Mouse (Mus musculus): ENCODE data around the gene Bbs1.
A peak's percentile ranks its signal among the peaks of the same experiment; 100 is the strongest.
"Not testable (repeated sequence)": the region's sequence is repeated elsewhere in the genome, so short reads cannot be mapped to it uniquely, and the experiment has no call there.

Gene Bbs1

GRCm38 (mm10) chr19:4905979-4906794 is at the start of gene Bbs1:
TSS of gene Bbs1 (minus strand) at chr19:4906628.
- peak; percentile 44 to 80 for DNase-seq (ENCODE audit: low spot score in 2 of 2)

GRCm38 (mm10) chr19:4948641-4949040 is 42.2 kb upstream of the Bbs1 start:
- not testable (repeated sequence) for DNase-seq (ENCODE audit: low spot score in 2 of 2)

- DNase-seq (ENCODE audit: low spot score in 2 of 2): no peak
These were observed 39.1 kb upstream of the Bbs1 start for GRCm38 (mm10) chr19:4945540-4945939.

DNA sequence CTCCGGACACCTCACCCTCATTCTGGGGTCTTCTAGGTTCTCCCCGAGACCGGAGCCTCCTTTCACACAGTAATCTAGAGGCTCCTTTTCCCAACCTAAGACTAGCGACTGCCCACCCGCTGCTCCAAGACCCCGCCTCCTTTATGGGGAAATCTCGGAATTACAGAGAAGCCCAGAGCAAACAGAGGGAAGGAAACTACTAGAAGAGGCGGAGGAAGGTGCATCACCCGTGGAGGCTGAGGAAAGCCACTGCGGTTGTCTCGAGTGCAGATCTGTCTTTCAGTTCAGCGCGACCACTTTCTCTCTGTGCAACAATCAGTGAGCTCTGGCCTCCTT is 36.8 kb upstream of the Bbs1 start:
- peak in 1 of 2 experiments; percentile 30 for DNase-seq (ENCODE audit: low spot score in 2 of 2)

DNA sequence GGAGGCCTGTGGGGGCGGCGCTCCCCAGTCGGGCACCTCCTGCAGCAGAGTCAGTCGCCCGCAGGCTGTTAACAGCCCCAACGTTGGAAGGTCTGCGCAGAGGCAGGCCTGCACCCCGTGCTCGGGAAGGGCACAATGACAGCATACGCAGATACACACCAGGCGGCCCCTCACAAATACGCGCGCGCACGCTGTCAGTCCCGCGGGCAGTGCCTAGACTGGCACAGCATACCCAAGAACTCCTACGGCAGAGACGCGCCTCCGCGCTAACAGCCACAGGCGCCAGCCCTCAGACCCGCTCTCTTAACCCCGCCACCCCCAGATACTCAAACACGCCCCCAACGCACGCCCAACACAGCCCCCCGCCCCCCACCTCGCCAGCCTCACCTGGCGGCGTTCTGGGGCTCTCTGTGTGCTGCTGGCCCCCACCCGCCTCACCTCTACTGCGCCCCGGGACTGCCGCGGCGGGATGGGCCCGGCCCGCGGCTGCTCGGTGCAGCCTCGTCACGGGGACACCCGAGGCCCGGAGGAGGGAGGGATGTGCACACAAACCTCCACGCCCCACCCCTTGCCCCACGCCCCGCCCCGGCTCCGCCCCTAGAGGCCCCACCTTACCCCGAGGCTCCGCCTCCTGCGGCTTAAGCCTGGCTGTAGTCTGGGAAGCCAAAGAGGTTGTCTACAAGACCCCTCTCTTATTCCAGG is 36.3 kb upstream of the Bbs1 start, which contains the start of gene Peli3:
Peli3 (minus strand) TSS at position 577 of the 702 bp plus-strand sequence.
- peak; percentile 42 to 67 for DNase-seq (ENCODE audit: low spot score in 2 of 2)

DNA sequence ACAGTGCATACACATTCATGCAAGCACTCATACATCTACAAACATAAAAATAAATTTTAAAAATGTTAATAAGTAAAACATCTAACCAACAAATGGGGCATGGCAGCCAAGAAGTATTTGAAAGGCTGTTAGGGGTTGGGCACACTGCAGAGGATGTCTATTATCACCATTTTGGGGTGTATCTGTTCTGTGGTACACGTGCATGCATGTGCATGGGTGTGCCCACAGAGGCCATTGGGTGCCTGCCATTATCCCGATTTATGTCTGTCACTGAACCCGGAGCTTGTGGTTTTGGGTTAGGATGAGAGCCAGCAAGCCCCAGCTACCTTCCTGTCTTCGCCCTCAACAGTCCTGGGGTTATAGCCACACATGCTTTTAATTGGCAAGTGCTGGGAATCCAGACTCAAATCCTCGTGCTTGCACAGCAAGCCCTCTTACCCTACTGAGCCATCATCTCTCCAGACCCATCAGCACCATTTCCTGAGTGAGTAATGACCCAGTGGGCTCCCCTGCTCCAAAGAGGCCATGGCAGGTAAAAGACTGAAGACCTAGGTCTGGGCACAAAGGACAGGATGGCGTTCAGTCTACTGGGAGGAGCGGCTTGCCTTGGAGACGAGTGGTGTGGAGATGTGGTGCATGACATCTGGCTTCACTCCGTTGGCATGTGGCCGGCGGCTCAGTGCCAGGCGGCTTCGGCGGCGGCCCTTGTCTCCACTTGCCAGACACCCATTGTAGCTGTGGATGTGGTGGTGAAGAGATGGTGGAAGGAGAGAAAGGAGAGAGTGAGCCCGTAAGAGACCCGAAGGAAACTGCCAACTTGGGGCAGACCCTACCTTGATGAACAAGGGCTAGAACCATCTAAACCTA is 31.2 kb upstream of the Bbs1 start:
- no peak for DNase-seq (ENCODE audit: low spot score in 2 of 2)

DNA sequence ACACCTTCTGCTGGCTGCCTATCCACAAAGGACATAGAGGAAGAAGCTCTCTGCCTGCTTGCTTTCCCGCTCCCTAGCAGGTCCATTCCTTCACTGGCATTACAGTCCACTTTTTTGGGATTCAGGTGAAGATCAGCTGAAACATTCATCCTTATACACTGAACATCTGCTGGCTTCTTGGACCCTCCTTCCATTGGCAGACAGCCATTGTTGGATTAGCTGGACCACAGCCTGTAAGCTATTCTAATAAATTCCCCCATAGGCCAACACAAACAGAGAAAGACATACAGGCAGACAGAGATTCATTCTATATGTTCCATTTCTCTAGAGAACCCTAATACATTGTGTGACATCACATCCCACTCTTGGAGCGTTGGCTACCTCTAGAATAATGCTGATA is 30.5 kb upstream of the Bbs1 start:
- no peak for DNase-seq (ENCODE audit: low spot score in 2 of 2)

GRCm38 (mm10) chr19:4928781-4929180 is 22.4 kb upstream of the Bbs1 start:
- DNase-seq (ENCODE audit: low spot score in 2 of 2): no peak

DNA sequence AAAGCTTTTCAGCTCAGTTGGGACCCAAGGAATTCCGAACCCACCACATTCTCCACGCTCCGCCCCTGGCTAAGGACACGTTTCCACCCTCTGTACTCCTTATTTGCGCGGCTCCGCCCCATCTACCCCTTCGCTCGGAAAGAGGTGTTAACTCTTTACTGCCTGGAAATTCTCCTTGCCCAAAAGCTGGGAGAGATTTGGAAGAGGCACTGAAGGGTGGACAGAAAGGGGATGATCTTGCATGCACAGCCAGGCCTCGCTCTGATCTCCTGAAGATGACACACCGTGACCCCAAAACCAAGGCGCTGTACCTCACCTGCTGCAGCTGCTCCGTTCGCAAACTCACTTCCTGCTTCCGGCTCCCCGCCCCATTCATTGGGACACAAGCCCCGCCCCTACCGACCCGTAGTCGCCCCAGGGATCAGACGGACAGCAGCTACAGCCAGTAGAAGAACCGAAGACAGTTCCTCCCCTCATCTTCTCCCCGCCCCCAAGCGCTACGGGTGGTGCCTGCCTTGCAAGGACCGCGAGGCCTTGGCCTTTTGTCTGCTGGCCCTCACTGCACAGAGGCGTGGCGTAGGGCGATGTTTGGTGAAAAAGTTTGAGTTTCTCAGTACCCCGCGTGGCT is 21.6 kb upstream of the Bbs1 start, which contains the start of gene Dpp3:
Dpp3 (minus strand) TSS at position 384 of the 628 bp plus-strand sequence.
- DNase-seq (ENCODE audit: low spot score in 2 of 2): peak; percentile 92 to 98

GRCm38 (mm10) chr19:4925121-4925860 is 18.9 kb upstream of the Bbs1 start:
- no peak for DNase-seq (ENCODE audit: low spot score in 2 of 2)

DNA sequence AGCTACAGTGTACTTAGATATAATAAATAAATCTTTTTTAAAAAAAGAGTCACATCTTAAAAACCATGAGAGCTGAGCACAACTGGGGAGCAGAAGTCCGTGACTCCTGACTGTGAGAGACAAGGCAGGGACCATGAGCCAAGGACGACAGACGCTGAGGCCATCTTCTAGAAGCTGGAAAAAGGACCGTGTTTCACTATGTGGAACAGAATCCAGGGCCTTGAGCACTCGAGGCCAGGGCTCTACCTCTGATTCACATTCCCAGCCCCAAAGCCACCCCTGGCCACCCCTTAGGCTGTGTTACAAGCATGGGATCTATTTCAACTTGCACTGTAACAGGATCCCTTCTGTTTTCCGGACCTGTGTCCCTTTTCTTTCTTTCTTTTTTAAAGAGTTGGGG is 13.2 kb upstream of the Bbs1 start:
- no peak for DNase-seq (ENCODE audit: low spot score in 2 of 2)

GRCm38 (mm10) chr19:4916827-4917226 is 10.4 kb upstream of the Bbs1 start:
- DNase-seq (ENCODE audit: low spot score in 2 of 2): no peak

GRCm38 (mm10) chr19:4915924-4916603 is 9.6 kb upstream of the Bbs1 start:
- DNase-seq (ENCODE audit: low spot score in 2 of 2): no peak

DNA sequence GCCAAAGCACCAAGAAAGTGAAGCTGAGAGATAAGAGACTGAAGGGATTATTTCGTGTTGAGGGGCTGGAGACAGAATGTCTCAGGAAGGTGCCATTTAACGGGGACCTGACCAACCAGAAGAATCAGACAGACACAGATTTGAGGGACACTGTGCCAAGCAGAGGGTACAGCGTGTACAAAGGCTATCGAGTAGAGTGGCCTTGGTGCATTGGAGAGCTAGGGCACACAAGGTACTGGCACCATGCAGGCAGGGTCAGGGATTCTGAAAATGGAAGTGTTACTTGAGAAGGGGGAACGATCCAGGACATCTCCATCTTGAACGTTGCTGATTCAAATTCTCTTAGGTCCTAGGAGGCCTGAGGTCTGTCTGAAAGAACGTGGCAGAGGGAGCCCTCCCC is 2.9 kb upstream of the Bbs1 start:
- DNase-seq (ENCODE audit: low spot score in 2 of 2): no peak

DNA sequence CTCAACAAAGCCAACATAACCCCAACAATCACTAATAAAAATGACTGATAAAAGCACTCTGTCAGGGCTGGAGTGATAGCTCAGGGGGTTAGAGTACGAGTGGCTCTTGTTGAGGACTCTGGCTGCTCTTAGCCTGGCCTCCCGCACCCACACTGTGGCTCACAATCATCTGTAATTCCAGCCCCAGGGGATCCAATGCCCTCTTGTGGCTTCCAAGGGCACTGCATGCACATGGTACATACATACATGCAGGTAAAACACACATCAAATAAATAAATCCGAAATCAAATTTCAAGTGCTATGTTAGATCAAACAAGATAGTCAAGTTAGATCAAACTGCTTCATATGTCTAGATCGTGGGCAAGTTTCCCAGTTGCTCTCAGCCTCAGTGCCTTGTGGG is 1.7 kb upstream of the Bbs1 start:
- DNase-seq (ENCODE audit: low spot score in 2 of 2): no peak

DNA sequence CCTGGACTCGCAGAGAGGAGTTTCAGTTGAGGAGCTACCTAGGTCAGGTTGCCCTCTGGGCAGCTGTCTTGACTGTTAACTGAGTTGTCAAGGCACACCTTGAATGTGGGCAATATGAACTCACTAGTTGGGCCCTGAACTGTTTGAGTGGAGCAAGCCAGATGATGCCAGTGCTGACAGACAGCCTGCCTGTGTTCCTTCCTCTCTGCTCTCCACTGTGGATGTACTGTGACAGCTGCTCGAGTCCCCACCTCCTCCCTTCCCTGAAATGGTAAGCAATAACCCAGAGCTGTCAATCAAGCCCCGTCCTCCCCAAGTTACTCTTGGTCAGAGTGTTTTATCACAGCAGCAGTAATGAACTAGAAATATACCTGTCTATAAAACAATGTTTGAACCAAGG is 6.5 kb downstream of the Bbs1 start:
- no peak for DNase-seq (ENCODE audit: low spot score in 2 of 2)

DNA sequence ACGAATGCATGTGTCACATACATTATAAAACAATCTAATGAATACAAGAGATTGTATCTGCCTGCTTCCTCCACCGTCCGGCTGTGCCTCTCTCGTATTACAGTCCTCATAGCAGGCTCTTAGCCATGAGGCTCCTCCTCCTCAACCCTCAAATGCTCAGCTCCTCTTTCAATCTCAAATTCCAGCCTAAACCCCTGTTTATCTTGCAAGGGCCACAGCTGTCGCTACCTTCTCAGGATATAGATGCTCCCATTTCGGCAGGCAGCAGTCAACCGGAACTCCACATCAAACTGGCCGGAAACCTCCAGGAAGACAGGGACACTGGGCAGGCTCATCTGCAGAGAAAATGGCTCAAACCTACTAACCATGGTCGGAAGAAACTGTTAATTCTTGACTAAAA is 7.5 kb downstream of the Bbs1 start:
- no peak for DNase-seq (ENCODE audit: low spot score in 2 of 2)

GRCm38 (mm10) chr19:4896780-4897520 is 9.5 kb downstream of the Bbs1 start:
- no peak for DNase-seq (ENCODE audit: low spot score in 2 of 2)

DNA sequence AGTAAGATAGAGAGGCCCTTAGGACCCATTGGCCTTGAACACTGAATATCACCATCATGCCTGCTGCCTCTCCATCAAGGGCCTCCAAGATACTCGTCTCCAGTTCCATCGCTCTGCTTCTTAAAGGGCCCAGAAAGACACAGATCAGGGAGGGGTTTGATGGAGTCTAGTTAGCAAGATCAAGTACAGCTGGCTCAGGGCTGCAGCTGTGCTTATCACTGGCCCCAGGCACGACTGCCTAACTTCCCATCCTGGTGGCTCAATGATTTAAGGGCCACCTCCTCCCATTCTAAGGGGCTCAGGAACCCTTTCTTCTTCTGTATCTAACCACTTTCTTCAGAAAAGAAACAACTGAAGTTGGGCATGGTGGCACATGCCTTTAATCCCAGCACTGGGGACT is 14.6 kb downstream of the Bbs1 start:
- no peak for DNase-seq (ENCODE audit: low spot score in 2 of 2)

GRCm38 (mm10) chr19:4889791-4890190 is 16.6 kb downstream of the Bbs1 start:
- no peak for DNase-seq (ENCODE audit: low spot score in 2 of 2)
